Mouse (Mus musculus) stomach, embryonic 14.5 days (tissue): ENCODE data around the gene Vmn1r104. TPM values are rescaled to one million over a fixed set of nuclear protein-coding genes. Genes with fewer than 3 reads are reported as not detected.
"Not testable (repeated sequence)": the region's sequence is repeated elsewhere in the genome, so short reads cannot be mapped to it uniquely, and the experiment has no call there.

Source experiments
- ATAC-seq: fragments of 200-750 bp; cut with Nextera tagmentation; 2 replicates; pipeline ENCODE4 v1.8.0; 2017; ENCODE audit warnings: low read depth, moderate TSS enrichment; ENCODE audit not compliant: insufficient number of reproducible peaks, insufficient read depth, low FRiP score
- H3K27ac ChIP-seq: fragments of 300-500 bp; sonication (generic); 2 replicates; pipeline ENCODE4 v1.5.1; 2014; ENCODE audit warnings: mild to moderate bottlenecking, low read length, moderate library complexity, mixed read lengths
- H3K27me3 ChIP-seq: fragments of 300-500 bp; sonication (generic); 2 replicates; pipeline ENCODE4 v1.6.1; 2014; ENCODE audit warnings: low read length, control low read depth, mixed read lengths; ENCODE audit not compliant: control insufficient read depth, insufficient read depth
- H3K36me3 ChIP-seq: fragments of 300-500 bp; sonication (generic); 2 replicates; pipeline ENCODE4 v1.6.1; 2014; ENCODE audit warnings: mild to moderate bottlenecking, control low read depth, low read length, moderate library complexity, mixed read lengths; ENCODE audit not compliant: control insufficient read depth, insufficient read depth
- H3K4me1 ChIP-seq: fragments of 300-500 bp; sonication (generic); 2 replicates; pipeline ENCODE4 v1.6.1; 2014; ENCODE audit warnings: low read length, control low read depth, mixed read lengths; ENCODE audit not compliant: control insufficient read depth, insufficient read depth
- H3K4me2 ChIP-seq: fragments of 300-500 bp; sonication (generic); replicated peaks from 2 replicates; pipeline ENCODE4 v1.6.1; 2014; ENCODE audit warnings: low read depth, low read length, control low read depth
- H3K4me3 ChIP-seq: fragments of 300-500 bp; sonication (generic); 2 replicates; pipeline ENCODE4 v1.5.1; 2014; ENCODE audit warnings: low read depth, low read length, control low read depth
- H3K9ac ChIP-seq: fragments of 300-500 bp; sonication (generic); replicated peaks from 2 replicates; pipeline ENCODE4 v1.6.1; 2014; ENCODE audit warnings: low read depth, mild to moderate bottlenecking, control low read depth, low read length, moderate library complexity, mixed read lengths
- H3K9me3 ChIP-seq: fragments of 300-500 bp; sonication (generic); 2 replicates; pipeline ENCODE4 v1.6.1; 2016; ENCODE audit warnings: low read depth, low read length, control low read depth; ENCODE audit not compliant: control insufficient read depth
- WGBS: fragments of 180-500 bp; shearing (Covaris S2); extraction: QIAGEN DNeasy Blood & Tissue Kit; methylation state at CpG from one replicate; pipeline ENCODE4 v1.1.7; 2014; 5-methylcytosine and 5-hydroxymethylcytosine counted together
- polyA plus RNA-seq: library from polyadenylated mRNA; unstranded; fragments of >200 nt; fragmentation: Nextera tagmentation; extraction: Ambion mirVana; gene quantifications from 2 replicates; pipeline ENCODE4 v1.2.1, GENCODE M21; 2014

The Vmn1r104 gene
- polyA plus RNA-seq, result not detected in 2 replicates

DNA sequence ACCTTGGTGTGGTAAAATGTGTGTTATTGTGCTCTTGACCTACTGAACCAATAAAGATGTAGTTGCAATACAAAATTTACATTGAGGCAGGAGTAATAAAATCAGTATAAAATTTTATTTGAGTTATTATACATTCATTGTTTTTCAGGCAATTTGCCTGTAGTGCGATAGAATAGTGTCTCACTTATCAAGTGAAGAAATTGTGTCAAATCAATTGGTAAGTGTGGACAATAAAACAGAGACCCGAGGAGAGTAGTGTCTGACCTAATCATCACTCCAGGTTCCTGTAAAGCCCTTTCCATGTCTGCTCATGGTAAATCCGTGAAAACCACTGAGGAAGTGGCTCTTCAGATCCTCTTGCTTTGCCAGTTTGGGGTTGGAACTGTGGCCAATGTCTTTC lies at the start of gene Vmn1r104:
Gene Vmn1r104 (plus strand): TSS at position 301 of the 400 bp plus-strand sequence.
- H3K4me1 ChIP-seq, H3K36me3 ChIP-seq, H3K4me2 ChIP-seq, H3K27me3 ChIP-seq, H3K9ac ChIP-seq, H3K27ac ChIP-seq, H3K4me3 ChIP-seq, H3K9me3 ChIP-seq, ATAC-seq: not testable (repeated sequence)
- WGBS, result no CpG with 5 or more reads among the region's 3 CpGs

DNA sequence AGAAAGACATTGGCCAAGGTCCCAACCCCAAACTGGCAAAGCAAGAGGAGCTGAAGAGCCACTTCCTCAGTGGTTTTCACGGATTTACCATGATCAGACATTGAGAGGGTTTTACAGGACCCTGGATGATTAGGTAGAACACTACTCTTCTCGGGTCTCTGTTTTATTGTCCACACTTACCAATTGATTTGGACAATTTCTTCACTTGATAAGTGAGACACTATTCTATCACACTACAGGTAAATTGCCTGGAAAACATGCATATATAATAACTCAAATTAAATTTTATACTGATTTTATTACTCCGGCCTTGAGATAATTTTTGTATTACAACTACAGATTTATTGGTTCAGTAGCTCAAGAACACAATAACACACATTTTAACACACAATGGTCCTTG lies 23.2 kb upstream of the Vmn1r104 start, which contains the start of gene Vmn1r103:
Gene Vmn1r103 (minus strand): TSS at position 101 of the 400 bp plus-strand sequence.
- not testable (repeated sequence) for H3K36me3 ChIP-seq, H3K27ac ChIP-seq, H3K9ac ChIP-seq, H3K4me2 ChIP-seq, H3K4me1 ChIP-seq, H3K27me3 ChIP-seq, ATAC-seq, H3K4me3 ChIP-seq, H3K9me3 ChIP-seq
- no CpG with 5 or more reads among the region's 3 CpGs for WGBS

DNA sequence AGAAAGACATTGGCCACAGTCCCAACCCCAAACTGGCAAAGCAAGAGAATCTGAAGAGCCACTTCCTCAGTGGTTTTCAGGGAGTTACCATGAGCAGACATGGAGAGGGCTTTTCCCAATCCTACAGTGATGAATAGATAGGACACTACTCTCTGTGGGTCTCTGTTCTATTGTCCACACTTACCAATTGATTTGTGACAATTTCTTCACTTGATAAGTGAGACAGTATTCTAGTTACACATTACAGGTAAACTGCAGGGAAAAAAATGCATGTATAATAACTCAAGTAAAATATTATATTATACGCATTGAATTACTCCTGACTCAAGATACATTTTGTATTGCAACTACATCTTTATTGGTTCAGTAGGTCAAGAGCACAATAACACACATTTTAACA lies 12.0 kb downstream of the Vmn1r104 start, which contains the start of gene Gm5726:
Gene Gm5726 (minus strand): TSS at position 101 of the 400 bp plus-strand sequence.
- not testable (repeated sequence) for H3K9ac ChIP-seq, H3K27me3 ChIP-seq, H3K36me3 ChIP-seq, H3K4me2 ChIP-seq, H3K4me1 ChIP-seq, ATAC-seq, H3K4me3 ChIP-seq, H3K27ac ChIP-seq, H3K9me3 ChIP-seq
- WGBS, result no CpG with 5 or more reads among the region's 1 CpGs

DNA sequence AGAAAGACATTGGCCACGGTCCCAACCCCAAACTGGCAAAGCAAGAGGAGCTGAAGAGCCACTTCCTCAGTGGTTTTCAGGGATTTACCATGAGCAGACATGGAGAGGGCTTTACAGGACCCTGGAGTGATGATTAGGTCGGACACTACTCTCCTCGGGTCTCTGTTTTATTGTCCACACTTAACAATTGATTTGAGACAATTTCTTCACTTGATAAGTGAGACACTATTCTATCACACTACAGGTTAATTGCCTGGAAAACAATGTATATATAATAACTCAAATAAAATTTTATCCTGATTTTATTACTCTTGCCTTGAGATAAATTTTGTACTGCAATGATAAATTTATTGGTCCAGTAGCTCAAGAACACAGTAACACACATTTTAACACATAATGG lies 42.5 kb downstream of the Vmn1r104 start, which contains the start of gene Gm4141:
Gene Gm4141 (minus strand): TSS at position 101 of the 400 bp plus-strand sequence.
- not testable (repeated sequence) for H3K9ac ChIP-seq, H3K4me2 ChIP-seq, H3K4me3 ChIP-seq, H3K36me3 ChIP-seq, H3K9me3 ChIP-seq, H3K27me3 ChIP-seq, H3K4me1 ChIP-seq, H3K27ac ChIP-seq, ATAC-seq
- no CpG with 5 or more reads among the region's 3 CpGs for WGBS

Other genes starting within 250 kb of the Vmn1r104 start
- not detected in 2 replicates for gene Gm4133, start 199.8 kb upstream of the Vmn1r104 start, polyA plus RNA-seq
- gene Gm5728, start 158.4 kb upstream of the Vmn1r104 start, polyA plus RNA-seq, result not detected in 2 replicates
- gene Vmn1r100, start 115.9 kb upstream of the Vmn1r104 start, polyA plus RNA-seq, result not detected in 2 replicates
- not detected in 2 replicates for gene Vmn1r101, start 91.2 kb upstream of the Vmn1r104 start, polyA plus RNA-seq
- not detected in 2 replicates for gene Gm10670, start 58.9 kb upstream of the Vmn1r104 start, polyA plus RNA-seq
- gene Vmn1r103, start 23.3 kb upstream of the Vmn1r104 start, polyA plus RNA-seq, result not detected in 2 replicates
- not detected in 2 replicates for gene Gm5726, start 11.9 kb downstream of the Vmn1r104 start, polyA plus RNA-seq
- gene Gm4141, start 42.4 kb downstream of the Vmn1r104 start, polyA plus RNA-seq, result not detected in 2 replicates
- not detected in 2 replicates for gene Gm4513, start 65.2 kb downstream of the Vmn1r104 start, polyA plus RNA-seq
- gene Vmn1r107, start 135.1 kb downstream of the Vmn1r104 start, polyA plus RNA-seq, result not detected in 2 replicates
- not detected in 2 replicates for gene Vmn1r111, start 169.4 kb downstream of the Vmn1r104 start, polyA plus RNA-seq
- not detected in 2 replicates for gene Gm10668, start 196.8 kb downstream of the Vmn1r104 start, polyA plus RNA-seq
- not detected in 2 replicates for gene Vmn1r112, start 237.3 kb downstream of the Vmn1r104 start, polyA plus RNA-seq